8 mouse cellular contexts compared by ENCODE assay signal in genomic region chr17:27819011-27819410, GRCm38 (mm10). TPM values are rescaled to one million over a fixed set of nuclear protein-coding genes. Genes with fewer than 3 reads are reported as not detected.
DNase-seq lines count a peak whose midpoint lies in the region; ATAC-seq and TF ChIP-seq lines count a peak whose summit lies in the region.

No protein-coding gene starts in this region.

- intact Hi-C loops in left cerebral cortex, postnatal 14 days (cut with DNase I): no loop called here

- no peaks in the 10 kb centered on the region for H3K27me3 ChIP-seq in kidney, embryonic 15.5 days
- H3K27me3 ChIP-seq in hindbrain, embryonic 15.5 days: no peaks in the 10 kb centered on the region
- no peaks in the 10 kb centered on the region for H3K27me3 ChIP-seq in midbrain, embryonic 15.5 days (replicated peaks)

- no peaks in the 10 kb centered on the region for H3K9me3 ChIP-seq in kidney, embryonic 15.5 days (replicated peaks)
- no peaks in the 10 kb centered on the region for H3K9me3 ChIP-seq in hindbrain, embryonic 15.5 days
- no peaks in the 10 kb centered on the region for H3K9me3 ChIP-seq in midbrain, embryonic 15.5 days

- no peak for DNase-seq in kidney, adult 11 months
- no peak for DNase-seq in cerebellum, postnatal 4 days (ENCODE audit: low spot score in 2 of 2)
- no peak for DNase-seq in right cerebral cortex, postnatal 25 days
- no peak for DNase-seq in left cerebral cortex, postnatal 14 days (ENCODE audit: low spot score in 2 of 2)

- no peak for TF ChIP-seq CTCF in bone marrow macrophage, adult 2 months (IDR thresholded peaks at IDR 0.05; ENCODE audit: low read depth, low read length)

- 8% methylated on average over 7 of the region's 7 CpGs for WGBS in kidney, embryonic 15.5 days
- WGBS in hindbrain, embryonic 15.5 days: 37% methylated on average over 7 of the region's 7 CpGs
- 21% methylated on average over 7 of the region's 7 CpGs for WGBS in midbrain, embryonic 15.5 days

- no peak for TF ChIP-seq POLR2A in bone marrow macrophage, adult 2 months (IDR thresholded peaks at IDR 0.05; ENCODE audit: borderline replicate concordance, low read depth, low read length)

- peak overlapping the region; percentile 90 for H3K27ac ChIP-seq in kidney, embryonic 15.5 days
- peak overlapping the region; percentile 68; the same call in 1 of the 2 replicates for H3K27ac ChIP-seq in bone marrow macrophage, adult 2 months (ENCODE audit: insufficient read depth, low read depth, low read length)
- no peak overlapping the region for H3K27ac ChIP-seq in hindbrain, embryonic 15.5 days (replicated peaks)
- no peak overlapping the region for H3K27ac ChIP-seq in midbrain, embryonic 15.5 days

- H3K9ac ChIP-seq in kidney, embryonic 15.5 days: peak overlapping the region; percentile 84
- peak overlapping the region; percentile 67 for H3K9ac ChIP-seq in hindbrain, embryonic 15.5 days
- peak overlapping the region; percentile 76 for H3K9ac ChIP-seq in midbrain, embryonic 15.5 days

- H3K36me3 ChIP-seq in kidney, embryonic 15.5 days: no peaks in the 10 kb centered on the region
- no peaks in the 10 kb centered on the region for H3K36me3 ChIP-seq in hindbrain, embryonic 15.5 days
- H3K36me3 ChIP-seq in midbrain, embryonic 15.5 days (replicated peaks): no peaks in the 10 kb centered on the region

- H3K4me2 ChIP-seq in kidney, embryonic 15.5 days: peak overlapping the region; percentile 72
- peak overlapping the region; percentile 92 for H3K4me2 ChIP-seq in hindbrain, embryonic 15.5 days
- peak overlapping the region; percentile 82 for H3K4me2 ChIP-seq in midbrain, embryonic 15.5 days

- H3K4me1 ChIP-seq in kidney, embryonic 15.5 days: peaks cover 26% of the 10 kb centered on the region
- H3K4me1 ChIP-seq in bone marrow macrophage, adult 2 months (ENCODE audit: control insufficient read depth, insufficient read depth, low read length): peaks cover 22% of the 10 kb centered on the region
- peaks cover 31% of the 10 kb centered on the region for H3K4me1 ChIP-seq in hindbrain, embryonic 15.5 days (replicated peaks)
- H3K4me1 ChIP-seq in midbrain, embryonic 15.5 days: peaks cover 29% of the 10 kb centered on the region

- H3K4me3 ChIP-seq in kidney, embryonic 15.5 days (replicated peaks): peak overlapping the region; percentile 86
- H3K4me3 ChIP-seq in bone marrow macrophage, adult 2 months (ENCODE audit: insufficient read depth, low read length): peak overlapping the region; percentile 95
- peak overlapping the region; percentile 58 for H3K4me3 ChIP-seq in hindbrain, embryonic 15.5 days
- H3K4me3 ChIP-seq in midbrain, embryonic 15.5 days: peak overlapping the region; percentile 73

- ATAC-seq in kidney, embryonic 15.5 days (replicated peaks; ENCODE audit: low FRiP score): no peak
- ATAC-seq in hindbrain, embryonic 15.5 days (ENCODE audit: low FRiP score, low read depth): no peak
- ATAC-seq in midbrain, embryonic 15.5 days (replicated peaks): no peak

RNA-seq across cellular contexts. Expression of gene D17Wsu92e, which starts 1.4 kb away (rescaled TPM):
- polyA plus RNA-seq in kidney, embryonic 15.5 days (2015; fragmentation: Nextera tagmentation; extraction: Ambion mirVana): 16.7 and 16.8 TPM in 2 replicates
- polyA plus RNA-seq in bone marrow macrophage, adult 2 months (2012; ENCODE audit: insufficient read depth, insufficient read length, missing spikeins): 75.8 and 81.8 TPM in 2 replicates
- polyA plus RNA-seq in hindbrain, embryonic 15.5 days (2015; fragmentation: Nextera tagmentation; extraction: Ambion mirVana): 10.0 and 12.0 TPM in 2 replicates
- 10.9 and 11.4 TPM in 2 replicates for polyA plus RNA-seq in midbrain, embryonic 15.5 days (2015; fragmentation: Nextera tagmentation; extraction: Ambion mirVana)
- total RNA-seq in left cerebral cortex, postnatal 14 days (2021): 100 to 1,000 TPM; 136 to 137 TPM

RNA-seq across cellular contexts. Expression of gene Snrpc, which starts 18.9 kb away (rescaled TPM):
- polyA plus RNA-seq in kidney, embryonic 15.5 days (2015; fragmentation: Nextera tagmentation; extraction: Ambion mirVana): 330 and 331 TPM in 2 replicates
- polyA plus RNA-seq in bone marrow macrophage, adult 2 months (2012; ENCODE audit: insufficient read depth, insufficient read length, missing spikeins): 105 and 113 TPM in 2 replicates
- 216 and 230 TPM in 2 replicates for polyA plus RNA-seq in hindbrain, embryonic 15.5 days (2015; fragmentation: Nextera tagmentation; extraction: Ambion mirVana)
- 204 and 212 TPM in 2 replicates for polyA plus RNA-seq in midbrain, embryonic 15.5 days (2015; fragmentation: Nextera tagmentation; extraction: Ambion mirVana)
- 10 to 100 TPM; 66.0 to 71.1 TPM for total RNA-seq in left cerebral cortex, postnatal 14 days (2021)

RNA-seq across cellular contexts. Expression of gene Uhrf1bp1, which starts 37.2 kb away (rescaled TPM):
- 6.1 and 7.9 TPM in 2 replicates for polyA plus RNA-seq in kidney, embryonic 15.5 days (2015; fragmentation: Nextera tagmentation; extraction: Ambion mirVana)
- 7.5 TPM in 2 replicates for polyA plus RNA-seq in bone marrow macrophage, adult 2 months (2012; ENCODE audit: insufficient read depth, insufficient read length, missing spikeins)
- 6.4 and 7.6 TPM in 2 replicates for polyA plus RNA-seq in hindbrain, embryonic 15.5 days (2015; fragmentation: Nextera tagmentation; extraction: Ambion mirVana)
- 7.0 and 7.1 TPM in 2 replicates for polyA plus RNA-seq in midbrain, embryonic 15.5 days (2015; fragmentation: Nextera tagmentation; extraction: Ambion mirVana)
- 10 to 100 TPM; 18.7 to 20.5 TPM for total RNA-seq in left cerebral cortex, postnatal 14 days (2021)

Comparison
In these comparisons a context has a peak if more than half of its experiments do, and no peak if none do; other contexts are left out.
1. H3K27ac ChIP-seq: peak in kidney, embryonic 15.5 days (single experiment) and bone marrow macrophage, adult 2 months (single experiment); none in hindbrain, embryonic 15.5 days (single experiment) and midbrain, embryonic 15.5 days (single experiment).
2. Peak in every context shown above with its lines, with median percentiles within 50 percentile points of each other: H3K4me2 ChIP-seq, H3K4me3 ChIP-seq and H3K9ac ChIP-seq.